Mouse (Mus musculus): ENCODE data around the gene Rnf185.
A peak's percentile ranks its signal among the peaks of the same experiment; 100 is the strongest.

Rnf185 gene

DNA sequence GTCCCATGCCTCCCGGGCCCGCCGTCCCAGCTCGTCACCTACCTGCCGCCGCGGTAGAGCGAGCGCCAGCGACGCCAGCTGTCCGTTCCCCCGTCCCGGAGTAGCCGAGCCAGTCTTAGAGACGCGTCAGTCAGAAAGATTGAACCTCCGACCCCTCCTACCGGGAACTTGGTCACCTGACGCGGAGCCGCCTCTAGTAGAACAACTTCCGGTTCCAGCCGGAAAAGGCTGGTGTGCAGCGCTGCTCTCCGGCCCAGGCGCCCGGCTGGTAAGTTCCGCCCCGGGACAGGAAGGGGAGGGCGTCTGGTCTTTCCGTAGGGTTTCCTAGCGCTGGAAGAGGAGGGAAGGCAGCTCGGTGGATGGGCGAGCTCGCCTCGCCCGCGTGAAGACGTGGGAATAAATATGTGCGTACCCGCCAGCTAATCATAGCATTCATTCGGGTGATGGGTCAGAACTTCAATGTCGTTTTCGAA is at the start of gene Rnf185:
Gene Rnf185, minus strand, starts transcription at position 197 of the 473 bp plus-strand sequence.
- DNase-seq: peak; percentile 94

DNA sequence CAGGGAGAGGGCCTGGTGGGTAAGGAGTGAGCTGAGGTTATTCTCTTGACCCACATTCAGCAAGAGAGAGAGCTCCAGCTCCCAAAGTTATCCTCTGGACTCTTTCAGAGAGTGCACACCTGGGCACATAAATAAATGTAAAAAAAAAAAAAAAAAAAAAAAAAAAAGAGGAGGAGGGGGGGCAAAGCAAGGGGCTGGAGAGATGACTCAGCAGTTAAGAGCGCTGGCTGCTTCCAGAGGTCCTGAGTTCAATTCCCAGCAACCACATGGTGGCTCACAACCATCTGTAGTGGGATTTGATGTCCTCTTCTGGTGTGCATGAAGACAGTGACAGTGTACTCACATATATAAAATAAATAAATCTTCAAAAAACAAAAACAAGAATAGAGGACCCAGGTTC is 45.1 kb upstream of the Rnf185 start:
- no peak for DNase-seq

DNA sequence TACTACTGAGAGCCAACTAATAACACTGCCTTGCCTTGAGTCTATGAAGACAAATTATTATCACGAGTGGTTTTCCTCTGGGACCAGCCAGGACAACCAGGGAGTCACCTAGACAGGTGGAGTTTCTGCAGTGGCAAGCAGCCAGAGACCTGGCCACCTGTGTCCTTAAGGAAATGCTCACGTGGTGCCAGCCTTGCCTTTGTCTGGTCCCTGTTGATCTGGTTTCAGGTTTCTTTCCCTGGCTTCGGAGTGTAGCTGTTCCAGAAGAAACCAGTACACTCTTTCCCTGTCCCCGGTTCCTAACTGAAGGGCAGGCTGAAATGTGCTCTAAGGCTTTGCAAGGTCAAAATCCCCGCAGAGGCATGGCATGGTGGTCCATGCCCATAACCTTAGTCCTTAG is 44.6 kb upstream of the Rnf185 start:
- DNase-seq: no peak

DNA sequence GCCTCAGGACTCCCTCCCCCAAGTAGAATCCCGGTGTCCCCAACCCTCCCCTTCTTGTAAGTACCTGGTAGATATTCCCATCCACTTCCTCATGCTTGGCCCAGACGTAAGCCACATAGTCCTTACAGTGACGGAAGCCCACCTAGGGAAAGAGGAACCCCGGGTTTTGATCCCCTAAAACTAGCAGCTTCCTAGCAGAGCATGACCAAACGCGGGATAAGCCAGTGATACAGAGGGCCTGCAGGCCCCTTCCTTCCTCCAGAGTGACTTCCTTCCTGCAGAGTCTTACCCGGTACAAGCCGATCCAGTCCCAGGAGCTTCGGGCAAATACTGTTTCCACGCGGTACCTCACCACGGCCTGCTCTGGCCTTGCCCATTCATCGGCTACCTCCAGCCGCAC is 43.3 kb upstream of the Rnf185 start:
- no peak for DNase-seq

DNA sequence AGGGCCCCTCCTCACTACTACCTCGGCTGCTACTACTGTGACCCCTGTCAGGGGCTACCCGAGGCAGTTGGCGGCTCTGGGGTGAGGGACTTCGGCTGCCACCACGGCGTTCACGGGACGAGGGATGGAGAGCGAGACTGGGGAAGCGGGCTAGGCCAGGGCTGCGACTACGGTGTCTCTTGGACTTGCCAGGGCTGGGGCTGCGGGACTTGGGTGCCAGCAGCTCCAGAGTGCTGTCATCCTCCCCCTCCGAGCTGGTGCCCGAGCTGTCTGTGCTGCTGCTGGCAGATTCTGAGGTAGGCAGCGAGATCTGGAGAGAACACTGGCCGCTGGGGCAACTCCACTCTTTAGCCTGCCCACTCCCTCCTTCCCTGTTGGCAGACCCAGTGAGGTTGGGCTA is 42.7 kb upstream of the Rnf185 start:
- no peak for DNase-seq

DNA sequence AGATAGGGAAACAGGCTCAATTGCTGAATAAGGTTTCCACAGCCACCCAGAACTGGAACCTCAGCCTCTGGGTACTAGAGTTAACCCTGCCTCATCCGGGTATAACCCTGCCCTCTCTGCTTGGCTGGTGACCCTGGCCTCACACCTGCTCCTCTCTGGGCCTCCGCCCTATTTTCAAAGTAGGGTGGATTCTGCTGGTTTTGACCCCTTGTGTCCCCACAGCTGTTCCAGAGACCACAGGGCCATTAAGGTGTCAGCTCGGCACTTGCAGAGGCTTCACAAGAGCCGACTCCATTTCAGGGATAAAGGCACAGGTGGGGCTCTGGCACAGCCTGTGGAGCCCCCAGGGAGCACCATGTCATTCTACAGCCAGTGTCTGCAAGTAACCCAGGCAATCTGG is 40.6 kb upstream of the Rnf185 start:
- DNase-seq: no peak

DNA sequence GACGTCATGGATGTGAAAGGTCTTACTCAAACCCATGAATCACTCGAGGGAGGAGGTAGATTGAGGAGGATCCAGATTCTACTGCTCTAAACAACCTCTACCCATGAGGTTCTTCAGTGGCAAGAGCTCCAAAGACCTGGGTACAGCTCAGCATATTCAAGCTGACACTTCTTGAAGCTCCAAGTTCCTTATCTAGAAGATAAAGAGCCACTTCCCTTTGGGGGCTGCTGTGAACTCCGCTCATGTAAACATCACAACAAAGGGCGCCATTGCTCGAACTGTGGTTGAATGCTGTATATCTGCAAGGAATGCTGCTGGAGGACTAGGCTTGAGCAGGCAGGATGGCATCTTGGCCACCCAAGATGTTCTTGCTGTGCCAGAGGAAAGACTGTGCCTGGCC is 36.9 kb upstream of the Rnf185 start:
- DNase-seq: no peak

DNA sequence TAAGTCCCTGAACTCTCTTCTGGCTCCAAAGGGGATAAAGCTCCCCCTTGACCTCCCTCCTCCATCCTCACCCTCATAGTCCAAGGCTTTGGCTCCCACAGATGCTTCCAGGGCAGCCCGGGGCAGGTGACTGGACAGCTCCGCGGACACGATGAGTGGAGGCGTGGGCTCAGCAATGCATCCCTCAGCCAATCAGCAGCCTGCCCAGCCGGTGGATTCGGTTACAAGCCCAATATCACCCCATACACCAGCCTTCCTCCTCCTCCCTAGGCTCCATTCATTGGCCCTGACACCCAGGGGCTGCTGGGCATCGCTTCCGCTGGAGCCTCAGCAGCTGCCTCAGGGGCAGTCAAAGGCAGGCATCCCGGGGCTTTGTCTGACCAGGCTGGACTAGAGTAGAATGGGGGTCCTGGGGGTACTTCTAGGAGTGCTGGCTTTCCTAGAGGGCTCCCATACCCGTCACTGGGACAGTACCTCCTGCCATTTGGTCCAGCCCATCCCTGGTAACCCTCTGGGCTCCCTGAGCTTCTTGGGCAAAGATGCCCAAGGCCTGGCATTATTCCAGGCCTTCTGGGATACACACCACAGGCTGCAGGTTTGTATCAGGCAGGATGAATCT is 35.9 kb upstream of the Rnf185 start, which contains the start of gene Pla2g3:
Gene Pla2g3, plus strand, starts transcription at position 333 of the 619 bp plus-strand sequence.
- DNase-seq: no peak

DNA sequence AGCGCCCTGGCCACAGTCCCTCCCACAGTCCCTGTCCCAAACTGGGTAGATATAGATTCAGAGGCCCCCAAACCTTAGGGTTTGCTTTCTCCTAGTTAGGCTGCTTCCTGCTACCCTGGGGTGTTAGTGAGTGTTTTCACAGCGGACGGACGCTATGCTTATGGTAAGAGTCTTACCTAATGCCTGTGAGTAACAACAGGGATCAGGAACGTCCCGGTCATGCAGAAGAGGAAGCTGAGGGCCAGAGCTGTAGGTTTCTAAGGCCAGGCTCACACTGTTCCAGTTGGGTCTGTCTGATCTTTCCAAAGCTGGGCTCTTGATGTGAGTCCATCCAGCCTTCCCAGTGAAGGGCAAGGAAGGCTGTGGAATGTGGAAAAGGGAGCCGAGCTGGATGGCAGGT is 34.2 kb upstream of the Rnf185 start:
- no peak for DNase-seq

DNA sequence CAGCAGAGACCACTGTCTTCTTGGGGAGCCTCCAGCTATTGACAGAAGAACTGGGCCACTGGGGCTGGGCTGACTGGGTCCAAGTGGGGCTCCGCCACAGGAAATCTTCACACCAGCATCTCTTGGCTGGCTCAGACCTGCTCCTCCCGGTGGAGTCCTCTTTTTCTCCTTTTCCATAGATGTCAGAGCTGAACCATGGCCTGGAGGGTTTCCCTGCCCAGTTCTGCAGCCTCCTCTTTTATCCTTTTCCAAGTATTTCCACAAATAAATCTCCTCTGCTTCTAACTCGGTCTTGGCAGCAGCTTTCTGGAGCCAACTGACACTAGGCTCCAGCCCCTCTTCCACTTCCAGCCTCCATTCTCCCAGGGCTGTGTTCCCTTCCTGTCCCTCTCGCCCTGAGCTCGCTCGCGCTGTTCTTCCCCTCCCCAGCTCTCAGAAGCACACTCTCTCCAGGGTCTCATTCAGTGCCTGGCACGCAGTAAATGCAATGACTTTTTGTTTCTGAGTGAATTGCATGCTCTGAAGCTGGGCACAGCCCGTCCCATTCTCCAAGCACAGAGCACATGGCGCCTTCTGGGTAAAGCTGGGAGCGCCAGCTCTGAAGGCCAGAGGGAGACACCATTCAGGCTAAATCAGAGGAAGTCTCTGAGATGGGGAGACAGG is 31.9 kb upstream of the Rnf185 start:
- DNase-seq: peak; percentile 30

DNA sequence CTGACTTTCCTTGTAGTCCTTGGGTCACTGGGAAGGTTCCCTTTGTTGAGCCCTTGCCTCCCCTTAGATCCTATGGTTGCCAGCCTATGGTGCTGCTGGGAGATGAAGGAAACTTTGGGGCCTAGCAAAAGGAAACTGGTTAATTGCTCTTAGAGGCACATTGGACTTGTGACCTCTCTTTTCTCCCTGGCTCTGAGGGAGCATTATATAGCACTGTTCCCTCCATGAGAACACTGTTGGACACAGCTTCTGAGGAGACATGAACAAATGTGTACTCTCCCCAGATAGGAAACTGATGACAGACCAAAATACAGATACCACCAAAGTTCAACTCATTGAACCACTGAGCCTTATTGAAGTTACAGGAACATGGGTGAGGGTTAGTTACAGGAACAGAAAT is 23.3 kb upstream of the Rnf185 start:
- no peak for DNase-seq

DNA sequence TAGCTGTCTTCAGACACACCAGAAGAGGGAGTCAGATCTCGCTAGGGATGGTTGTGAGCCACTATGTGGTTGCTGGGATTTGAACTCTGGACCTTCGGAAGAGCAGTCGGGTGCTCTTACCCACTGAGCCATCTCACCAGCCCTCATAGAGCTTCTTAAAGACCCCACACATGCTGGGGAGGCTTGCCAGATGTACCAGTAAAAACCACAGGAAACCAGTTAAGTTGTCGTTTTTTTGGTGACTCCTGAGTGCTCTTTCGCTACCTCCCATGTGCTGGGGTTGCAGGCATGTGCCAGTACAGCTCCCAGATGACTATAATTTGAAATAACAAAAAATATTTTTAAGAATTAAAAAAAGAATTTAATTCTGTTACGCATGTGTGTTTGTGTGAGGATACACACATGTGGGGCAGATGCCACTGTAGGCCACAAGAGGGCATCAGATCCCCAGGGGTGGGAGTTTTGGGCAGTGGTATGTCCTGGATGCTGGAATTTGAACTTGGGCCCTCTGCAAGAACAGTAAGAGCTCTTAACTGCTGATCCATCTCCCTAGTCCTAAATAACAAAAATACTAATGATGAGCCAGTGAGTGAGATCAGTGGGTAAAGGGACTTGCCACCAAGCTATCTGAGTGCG is 22.4 kb upstream of the Rnf185 start:
- no peak for DNase-seq

DNA sequence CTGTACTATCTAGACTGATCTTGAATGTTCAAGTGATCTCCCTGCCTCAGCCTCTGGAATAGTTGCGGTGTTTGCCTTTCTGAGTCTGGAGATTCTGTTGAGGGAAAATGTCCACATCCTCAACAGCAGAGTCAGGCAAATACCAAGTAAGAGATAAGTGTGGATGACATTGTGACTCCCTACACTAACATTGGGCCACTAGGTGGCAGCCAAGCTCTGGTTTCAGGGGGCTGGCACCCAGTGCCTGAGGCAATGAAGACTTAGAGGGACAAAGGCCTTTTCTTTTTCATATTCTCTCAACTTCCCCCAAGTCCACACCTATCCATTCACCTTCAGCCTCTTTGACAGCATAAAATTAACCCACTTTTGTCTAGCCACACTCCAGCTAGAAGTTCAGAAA is 20.3 kb upstream of the Rnf185 start:
- DNase-seq: peak; percentile 76

DNA sequence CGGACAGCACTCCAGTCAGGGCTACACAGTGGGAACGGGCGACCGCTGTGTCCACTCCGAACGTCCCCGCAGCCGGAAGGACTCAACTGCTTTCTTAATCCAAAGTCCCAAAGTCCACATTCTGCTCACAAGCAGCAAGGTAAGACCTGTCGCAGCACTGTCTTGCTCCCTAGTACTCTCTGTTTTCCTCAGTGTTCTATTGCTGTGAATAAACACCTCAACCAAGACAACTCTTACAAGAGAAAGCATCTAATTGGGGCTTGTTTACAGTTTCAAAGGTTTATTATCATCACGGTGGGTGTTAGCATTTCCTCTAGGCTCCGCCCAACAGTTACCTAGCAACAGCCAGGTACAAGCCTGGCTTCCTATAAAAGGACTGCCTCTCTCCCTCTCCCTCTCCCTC is 19.3 kb upstream of the Rnf185 start:
- DNase-seq: no peak

DNA sequence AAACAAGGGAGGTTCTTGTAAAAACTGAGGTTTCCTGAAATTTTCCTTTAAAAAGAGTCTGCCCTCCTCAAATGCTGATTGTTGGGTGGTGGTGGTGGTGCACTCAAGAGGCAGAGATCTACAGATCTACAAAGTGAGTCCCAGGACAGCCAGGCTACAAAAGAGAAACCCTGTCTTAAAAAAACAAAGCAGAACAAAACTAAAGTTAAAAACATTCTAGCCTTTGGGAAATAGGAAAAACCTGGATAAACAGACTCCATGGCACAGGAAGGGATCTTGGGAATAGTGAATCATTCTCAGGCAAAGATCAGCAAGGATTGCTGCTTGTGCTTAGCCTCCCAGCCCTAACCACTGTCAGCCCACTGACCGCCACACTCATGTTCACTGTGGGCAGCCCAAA is 10.7 kb upstream of the Rnf185 start:
- DNase-seq: no peak

DNA sequence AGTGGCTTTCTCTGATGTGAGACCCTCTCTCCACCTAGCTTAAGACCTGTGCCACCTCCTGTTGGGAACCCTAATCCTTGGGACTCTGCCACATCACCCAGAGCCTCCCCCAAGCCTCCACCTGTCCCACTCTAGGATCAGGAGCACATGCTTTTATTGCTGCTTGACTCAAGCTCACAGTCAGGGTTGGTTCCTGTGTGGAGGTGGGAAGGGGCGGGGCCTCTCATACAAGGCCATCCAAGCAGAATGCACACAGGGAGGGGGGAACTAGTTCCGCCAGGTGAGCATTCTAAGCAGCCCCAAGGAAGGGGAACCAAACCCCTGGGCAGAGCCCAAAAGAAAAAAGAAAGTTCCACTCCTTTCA is 6.9 kb upstream of the Rnf185 start:
- DNase-seq: no peak

DNA sequence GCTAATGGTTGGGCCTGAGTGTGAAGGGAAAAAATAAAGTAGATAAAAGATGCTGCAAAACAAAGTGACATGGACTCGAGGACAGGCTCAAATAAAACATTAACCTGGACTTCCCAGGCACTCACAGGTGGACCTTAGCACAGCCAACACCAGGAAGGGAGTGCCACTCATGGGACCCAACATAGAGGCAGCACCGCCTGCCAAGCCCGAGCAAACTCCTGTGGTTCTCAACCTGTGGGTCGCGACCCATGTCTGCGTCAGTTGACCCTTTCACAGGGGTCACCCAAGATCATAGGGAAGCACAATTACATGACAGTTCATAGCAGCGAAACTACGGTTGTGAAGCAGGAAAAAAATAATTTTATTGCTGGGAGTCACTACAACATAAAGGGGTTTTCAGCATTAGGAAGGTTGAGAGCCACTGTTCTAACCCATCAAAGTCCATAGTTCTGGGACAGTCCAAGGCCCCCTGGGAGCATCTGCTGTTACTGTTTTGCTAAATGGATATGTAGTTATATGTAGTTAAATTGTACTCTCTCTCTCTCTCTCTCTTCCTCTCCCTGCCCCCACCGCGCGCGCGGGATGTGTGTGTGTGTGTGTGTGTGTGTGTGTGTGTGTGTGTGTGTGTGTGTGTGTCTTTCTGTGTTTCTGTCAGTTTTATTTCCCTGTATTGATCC is 6.4 kb upstream of the Rnf185 start:
- DNase-seq: no peak

DNA sequence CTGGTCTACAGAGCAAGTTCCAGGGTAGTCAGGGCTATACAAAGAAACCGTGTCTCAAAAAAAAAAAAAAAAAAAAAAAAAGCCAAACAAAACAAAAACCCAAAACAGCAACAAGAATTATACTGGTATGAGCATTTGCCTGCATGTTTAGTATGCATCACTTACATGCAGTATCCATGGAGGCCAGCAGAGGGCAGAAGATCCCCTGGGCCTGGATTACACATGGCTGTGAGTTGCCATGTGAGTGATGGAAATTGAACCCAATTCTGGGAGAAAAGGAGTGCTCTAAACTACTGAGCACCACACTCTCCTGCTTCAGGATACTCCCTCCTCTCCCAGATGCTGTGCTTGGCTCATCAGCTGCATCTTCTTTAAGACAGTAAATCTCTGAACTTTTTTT is 4.2 kb upstream of the Rnf185 start:
- peak; percentile 48 for DNase-seq

DNA sequence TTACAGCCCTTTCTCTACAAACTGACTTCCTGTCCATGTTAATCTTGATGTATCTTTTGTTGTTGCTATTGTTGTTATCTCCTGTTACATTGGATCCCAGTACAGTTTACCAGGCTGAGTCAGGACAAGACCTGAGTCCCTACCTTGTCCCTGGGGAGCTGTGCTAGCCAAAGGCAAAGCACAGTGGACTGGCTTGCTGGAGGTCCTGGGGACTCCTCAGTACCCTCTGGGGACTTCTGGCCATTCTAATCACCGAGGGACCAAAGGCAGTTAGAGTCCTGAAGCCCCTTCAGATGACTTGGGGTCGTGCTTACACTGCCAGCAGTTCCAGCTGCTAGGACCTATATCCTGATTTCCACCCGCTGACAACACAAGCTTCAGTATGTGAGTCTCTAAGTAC is 2.3 kb upstream of the Rnf185 start:
- DNase-seq: no peak

DNA sequence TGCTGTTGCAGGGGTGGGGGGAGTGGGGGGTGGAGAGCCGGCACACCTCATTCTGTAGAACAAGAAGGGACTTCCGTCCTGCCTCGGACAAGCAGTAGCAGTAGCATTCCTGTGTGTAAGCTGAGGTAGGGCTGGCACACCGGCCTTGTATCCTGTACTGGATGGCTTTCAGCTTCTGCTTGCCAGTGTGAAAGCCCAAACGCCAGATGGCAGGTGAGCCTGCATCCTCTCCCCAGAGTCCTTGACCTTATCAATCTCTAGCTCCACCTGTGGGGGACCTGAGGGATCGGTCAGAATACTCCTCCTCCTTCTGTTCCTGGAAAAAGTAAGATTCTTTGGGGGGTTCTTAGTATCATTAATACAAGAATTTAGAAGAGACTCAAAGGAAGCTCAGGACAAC is 1.3 kb upstream of the Rnf185 start:
- no peak for DNase-seq

DNA sequence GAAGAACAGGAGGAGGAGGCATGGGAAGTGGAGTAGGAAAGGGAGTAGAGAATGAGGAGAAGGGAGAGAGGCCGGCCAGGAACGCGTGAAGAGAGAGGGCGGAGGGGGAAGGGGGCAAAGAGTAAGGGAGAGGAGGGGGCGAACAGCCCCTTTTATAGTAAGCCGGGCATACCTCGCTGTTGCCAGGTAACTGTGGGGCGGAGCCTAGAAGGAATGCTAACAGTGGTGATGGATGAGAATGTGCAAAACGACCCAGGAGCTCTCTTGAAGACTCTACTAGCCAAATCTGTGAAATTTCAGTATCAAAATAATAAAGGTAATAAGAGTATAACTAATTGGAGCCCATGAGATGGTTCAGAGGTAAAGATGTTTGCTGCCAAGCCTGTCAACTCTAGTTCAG is 606 bp upstream of the Rnf185 start:
- DNase-seq: no peak

DNA sequence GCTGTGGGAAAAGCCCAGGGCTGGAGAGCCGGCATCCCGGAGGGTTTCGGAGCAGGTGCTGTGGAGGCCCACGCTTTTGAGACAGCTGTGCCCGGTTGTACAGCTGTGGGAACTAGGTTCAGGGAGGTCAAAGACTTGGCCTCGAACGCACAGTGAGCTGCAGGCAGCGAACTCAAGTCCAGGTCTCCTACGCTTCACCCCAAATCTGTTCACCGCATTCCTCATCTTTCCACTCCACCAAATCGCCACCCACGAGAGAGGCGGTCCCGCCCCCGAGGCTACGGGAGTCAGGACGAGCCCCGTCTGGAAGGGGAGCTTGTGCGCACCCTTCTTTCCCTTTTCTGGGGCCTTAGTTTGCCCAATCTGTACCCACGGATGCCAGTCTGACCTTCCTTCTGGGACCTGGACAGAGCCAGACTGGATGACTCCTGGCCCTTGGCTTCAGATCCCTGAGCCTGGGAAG is 431 bp downstream of the Rnf185 start:
- no peak for DNase-seq

DNA sequence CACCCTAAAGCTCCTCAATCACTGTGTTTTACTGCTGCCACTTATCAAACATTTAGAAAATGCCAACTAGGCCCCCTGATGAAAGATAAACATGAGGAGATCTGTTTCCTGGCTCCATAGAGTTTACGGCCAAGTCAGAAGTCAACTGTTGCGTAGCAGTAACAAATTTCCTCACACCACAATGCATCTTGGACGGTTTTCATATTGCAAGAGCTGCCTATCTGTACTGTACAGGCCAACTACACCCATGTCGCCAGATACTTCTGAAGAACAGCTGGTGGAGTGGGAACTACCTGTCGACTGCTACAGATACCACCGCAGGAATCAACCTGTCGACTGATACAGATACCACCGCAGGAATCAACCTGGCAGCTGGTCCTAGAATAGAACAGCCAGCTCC is 7.3 kb downstream of the Rnf185 start:
- DNase-seq: no peak

DNA sequence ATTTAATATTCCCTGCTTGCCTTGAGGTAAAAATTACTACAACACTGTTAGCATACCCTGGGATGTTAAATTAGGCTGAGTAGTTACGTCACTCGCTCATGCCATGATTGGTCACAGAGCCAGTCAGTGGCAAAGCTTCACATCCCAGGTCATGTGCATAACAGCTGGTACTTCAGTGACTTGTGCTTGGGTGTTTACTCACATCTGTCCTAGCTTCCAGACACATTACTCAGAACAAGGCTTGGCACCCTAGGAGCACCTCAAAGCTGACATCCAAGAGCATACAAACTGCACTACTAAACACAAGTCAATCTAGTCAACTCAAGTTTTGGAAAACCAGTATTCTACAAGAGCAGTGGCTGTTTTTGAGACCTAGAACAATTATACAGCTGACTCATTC is 9.1 kb downstream of the Rnf185 start:
- DNase-seq: no peak

Data from right cerebral cortex, postnatal 25 days (tissue).